Mouse (Mus musculus) gastrocnemius, adult 18-20 months (tissue): ENCODE measurements around the gene Ubald2. TPM values are rescaled to one million over a fixed set of nuclear protein-coding genes. Genes with fewer than 3 reads are reported as not detected.
"Not testable (repeated sequence)": the region's sequence is repeated elsewhere in the genome, so short reads cannot be mapped to it uniquely, and the experiment has no call there.

ENCODE experiments used
- DNase-seq: peaks from one replicate; pipeline ENCODE4 v3.0.0; 2021; ENCODE audit warnings: low spot score
- total RNA-seq, 2 experiments: library from RNA; stranded (reverse); gene quantifications; 2 replicates each; pipeline ENCODE4 v1.2.3; 2021

Ubald2 gene
- total RNA-seq, 2 experiments from 2014 or later: 32.1 to 45.8 TPM

DNA sequence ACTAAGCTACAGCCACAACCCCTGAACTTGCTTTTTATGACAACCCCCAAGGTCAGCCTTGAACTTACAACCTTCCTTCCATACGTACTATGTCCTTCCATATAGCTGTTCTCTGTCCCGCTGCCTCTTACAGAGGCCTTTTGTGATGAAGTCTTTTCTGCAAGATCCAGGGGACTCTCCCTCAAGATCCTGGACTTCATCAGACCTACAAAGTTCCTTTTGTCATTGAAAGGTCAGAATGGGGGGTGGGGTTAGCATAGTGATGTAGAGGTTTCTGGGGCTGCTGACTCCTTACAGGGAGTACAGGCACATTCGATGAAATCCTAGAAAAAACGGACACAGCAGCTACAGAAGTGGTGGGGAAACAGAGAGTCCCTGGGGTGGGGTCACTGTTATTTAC lies 25.9 kb downstream of the Ubald2 start:
- no peak for DNase-seq

DNA sequence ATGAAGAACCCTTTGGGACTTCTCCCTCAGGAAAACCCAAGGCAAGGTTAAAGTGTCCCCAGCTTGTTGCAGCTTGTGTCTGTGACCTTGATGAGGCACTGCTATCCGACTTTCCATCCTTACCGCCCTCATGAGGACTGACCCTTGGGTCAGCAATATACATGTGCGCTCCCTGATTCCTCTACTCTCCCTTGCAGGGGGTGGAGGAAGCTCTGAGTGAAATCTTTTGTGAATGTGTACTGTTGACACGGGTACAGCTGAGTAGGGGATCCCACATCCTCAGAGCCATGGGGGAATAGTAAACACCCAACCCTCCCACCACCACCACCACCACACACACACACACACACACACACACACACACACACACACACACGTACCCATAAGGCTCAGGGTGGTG lies 29.4 kb downstream of the Ubald2 start:
- DNase-seq: no peak

DNA sequence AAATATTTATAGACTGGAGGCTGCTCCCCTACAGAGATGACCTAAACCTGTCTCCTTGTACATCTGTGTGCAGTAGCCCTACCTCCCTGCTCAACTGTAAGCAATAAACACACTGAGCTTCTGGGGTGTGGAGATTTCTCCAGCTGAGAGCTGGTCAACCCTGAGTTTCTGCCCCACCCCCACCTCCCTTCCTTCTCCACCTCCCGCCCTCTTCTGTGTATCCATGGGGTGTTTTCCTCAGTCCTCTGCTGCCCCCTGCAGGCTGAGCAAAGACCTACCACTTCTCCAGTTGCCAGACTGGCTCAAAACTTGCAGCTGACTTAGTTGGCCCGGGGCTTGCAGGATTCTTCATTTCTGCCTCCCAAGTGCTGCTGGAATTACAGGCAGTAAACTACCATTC lies 29.9 kb downstream of the Ubald2 start:
- DNase-seq: peak; percentile 89

DNA sequence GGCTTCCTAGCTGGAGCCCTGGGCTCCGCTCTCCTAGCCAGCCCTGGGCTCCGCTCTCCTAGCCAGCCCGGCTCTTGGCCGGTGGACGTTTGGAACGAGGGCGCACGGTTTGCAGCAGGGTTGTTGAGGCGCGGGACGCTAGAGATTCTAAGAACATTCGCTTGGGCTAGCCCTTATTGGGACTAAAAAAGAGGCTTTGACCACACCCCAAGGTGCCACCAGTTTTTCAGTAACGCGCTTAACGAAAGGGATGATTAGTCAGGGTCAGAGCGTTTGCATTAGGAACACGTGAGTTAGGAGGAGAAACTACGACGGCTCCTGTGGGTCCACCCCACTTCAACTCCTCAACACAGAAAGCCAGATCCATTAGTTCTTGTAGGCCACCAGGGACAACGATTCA lies 32.2 kb downstream of the Ubald2 start, which contains the start of gene Qrich2:
Gene Qrich2 (minus strand): TSS at position 101 of the 400 bp plus-strand sequence.
- no peak for DNase-seq

DNA sequence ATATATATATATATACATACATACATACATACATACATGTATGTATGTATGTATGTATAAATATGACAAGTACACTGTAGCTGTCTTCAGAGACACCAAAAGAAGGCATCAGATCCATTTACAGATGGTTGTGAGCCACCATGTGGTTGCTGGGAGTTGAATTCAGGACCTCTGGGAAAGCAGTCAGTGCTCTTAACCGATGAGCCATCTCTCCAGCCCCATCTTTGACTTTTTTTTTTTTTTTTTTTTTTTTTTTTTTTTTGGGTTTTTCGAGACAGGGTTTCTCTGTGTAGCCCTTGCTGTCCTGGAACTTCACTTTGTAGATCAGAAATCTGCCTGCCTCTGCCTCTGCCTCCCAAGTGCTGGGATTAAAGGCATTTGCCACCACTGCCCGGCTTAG lies 34.4 kb downstream of the Ubald2 start:
- DNase-seq: not testable (repeated sequence)

DNA sequence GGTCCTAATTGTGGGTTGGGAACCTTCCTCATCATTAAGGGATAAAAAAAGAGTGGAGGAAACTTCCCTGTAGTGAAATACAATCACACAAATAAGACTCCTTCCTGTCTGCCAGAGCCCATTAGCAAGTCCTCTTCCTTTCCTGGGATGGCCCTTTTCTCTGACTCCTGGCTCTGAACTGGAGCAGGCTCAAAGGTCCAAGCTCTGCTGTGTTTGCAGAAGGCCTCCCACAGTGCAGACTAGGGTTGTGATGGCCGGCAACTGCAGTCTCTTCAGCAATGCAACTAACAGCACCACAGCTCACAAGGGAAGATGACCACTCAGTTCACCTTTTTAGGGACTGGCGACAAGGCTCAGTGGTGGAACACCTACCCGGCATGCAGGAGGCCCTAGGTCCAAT lies 36.4 kb downstream of the Ubald2 start:
- DNase-seq: no peak

DNA sequence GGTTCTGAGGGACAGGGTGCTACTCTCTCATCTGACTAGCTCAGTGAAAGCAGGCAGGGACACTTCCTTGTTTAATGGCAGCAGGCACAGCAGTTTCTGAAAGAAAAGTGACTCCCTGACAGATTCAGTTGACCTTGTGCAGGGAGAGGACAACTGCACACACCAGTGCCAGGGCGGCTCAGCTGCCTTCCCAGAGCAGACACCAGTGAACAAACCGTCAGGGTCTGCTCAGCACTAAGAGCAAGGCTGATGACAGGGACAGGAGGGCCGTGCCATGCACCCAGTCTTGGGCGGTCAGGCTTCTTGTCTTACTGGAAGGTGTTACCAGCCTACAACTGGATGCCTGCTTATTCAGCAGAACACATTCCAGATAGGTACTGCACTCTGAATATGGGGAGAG lies 37.0 kb downstream of the Ubald2 start:
- DNase-seq: peak; percentile 37

DNA sequence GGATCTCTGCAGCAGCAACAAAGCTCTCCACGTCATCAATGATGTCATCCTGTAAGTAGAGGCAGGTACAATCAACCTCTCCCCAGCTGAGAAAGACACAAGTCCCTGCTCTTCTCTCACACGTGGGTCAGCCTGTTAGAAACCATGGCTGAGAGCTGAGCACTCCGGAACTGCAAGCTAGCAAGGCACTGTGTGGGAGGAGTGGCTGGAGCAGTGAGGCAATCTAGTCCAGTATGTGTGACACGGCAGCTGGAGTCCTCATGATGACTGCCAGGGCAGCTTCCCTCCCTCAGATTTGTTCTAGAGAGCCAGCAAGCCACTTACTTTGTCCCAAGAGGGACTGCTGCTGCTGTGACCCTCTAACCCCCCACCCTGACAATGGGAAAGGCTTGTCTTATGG lies 38.4 kb downstream of the Ubald2 start:
- no peak for DNase-seq

DNA sequence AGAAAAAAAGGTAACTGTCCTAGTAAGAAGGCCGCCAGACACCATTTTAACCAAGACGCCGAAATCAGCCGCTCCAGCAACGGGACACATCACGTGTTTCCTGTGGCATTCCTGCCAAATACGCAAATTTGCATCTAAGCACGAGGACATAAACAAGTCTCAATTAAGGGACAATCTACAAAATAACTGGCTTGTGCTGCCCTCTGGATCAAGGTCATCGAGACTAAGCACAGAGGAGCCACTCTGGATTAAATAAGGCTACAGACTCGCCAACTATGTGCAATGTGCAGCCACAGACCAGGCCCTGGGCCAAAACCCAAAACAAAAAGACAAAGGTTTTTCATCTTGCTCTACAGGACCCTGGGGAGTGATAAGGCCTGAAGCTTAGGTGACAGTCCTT lies 42.1 kb downstream of the Ubald2 start:
- DNase-seq: no peak

DNA sequence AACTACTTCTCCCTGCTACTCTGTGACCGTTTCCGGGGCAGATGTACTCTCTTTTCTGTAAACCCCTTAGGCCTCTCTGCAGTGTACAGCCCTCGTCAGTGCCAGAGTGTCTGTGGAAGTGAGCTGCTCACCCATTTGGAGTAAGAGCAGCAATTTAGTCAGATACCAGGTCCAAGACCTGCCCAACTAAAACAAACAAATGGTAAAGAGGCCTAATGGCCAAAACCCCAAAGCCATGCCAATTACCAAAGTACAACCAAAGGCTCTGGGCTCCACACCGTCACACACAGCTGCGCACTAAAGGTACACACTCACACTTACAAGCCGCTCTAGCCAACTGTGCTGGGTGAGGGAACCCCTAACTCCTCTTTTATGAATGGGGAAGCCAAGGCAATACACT lies 42.8 kb downstream of the Ubald2 start:
- no peak for DNase-seq

DNA sequence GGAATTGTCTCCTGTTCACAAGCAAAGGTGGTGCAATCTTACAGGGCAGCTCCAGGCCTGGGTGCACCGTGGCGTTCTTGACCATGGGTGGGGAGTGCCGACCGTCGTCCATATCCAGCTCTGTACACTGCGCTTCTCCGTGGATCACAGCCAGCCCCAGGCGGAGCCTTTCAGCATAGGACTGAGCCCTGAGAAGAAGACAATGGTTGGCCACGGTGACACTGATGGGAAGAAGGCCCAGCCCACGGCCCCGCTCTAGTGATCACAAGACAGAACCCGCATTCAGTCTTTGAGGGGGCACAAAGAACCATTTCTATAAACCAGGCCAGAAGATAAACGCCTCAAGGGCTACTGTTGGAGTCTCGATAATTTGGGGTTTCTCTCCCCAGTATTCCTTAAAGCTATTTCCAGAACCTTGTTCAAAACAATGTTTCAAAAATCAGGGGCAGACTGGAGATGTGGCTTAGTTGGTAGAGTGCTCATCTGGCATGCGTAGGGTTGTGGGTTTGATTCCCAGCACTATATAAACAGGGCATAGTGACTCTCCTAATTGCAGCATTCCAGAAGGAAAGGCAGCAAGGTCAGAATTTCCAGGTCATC lies 43.4 kb downstream of the Ubald2 start:
- no peak for DNase-seq

DNA sequence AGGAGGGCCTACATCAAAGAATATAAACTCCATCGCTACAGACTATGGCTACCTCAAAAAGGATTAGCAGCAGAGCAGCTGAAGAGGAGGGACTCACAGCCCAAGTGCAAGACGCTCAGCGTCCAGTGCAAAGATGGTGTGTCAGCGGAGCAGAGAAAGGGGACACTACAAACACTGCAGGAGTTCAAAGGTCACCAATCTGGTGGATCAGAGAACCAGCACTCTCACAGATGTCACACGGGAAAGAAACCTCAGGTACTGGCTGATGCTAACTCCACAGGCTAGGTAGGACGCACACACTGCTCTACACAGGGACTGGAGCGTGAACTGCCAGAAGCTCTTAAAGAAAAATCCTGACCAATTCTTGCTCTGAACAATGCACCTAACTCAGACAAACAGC lies 45.1 kb downstream of the Ubald2 start:
- no peak for DNase-seq

DNA sequence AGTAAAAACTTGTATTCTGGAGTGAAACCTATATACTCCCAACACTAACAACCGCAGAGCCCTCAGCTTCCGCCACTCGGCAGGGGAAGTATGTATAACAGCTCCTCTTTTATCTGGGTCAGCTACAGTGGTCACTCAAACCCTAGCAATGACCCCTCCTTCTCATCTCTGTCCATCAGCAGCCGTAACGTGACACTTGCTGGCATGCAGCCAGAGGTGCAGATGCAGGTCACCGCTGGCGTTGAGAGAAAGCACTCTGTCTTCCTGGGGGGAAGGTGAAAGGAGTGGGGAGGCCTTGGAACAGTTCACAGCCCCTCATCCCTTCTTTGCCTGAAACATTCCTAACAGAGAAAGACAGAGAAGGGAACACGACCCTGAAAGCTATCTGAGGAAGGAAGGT lies 45.9 kb downstream of the Ubald2 start:
- DNase-seq: no peak

DNA sequence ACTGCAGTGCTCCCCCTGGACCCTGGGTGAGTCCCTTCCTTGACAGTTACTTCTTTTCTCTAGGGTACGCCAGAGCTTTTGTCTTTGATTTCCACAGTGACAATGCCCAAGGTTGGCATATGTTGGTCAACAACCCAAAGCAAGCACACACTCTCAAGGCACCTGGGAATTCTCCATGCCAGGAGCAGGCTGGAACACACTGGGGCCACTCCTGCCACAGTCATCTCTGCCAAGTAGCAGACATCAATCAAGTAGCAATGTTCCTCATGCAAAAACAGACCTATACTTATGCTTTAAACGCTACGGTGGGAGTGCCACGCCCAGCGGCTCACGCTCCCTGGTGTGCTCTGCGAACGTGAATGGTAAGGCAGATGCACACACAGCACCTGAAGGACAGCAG lies 47.1 kb downstream of the Ubald2 start:
- no peak for DNase-seq

DNA sequence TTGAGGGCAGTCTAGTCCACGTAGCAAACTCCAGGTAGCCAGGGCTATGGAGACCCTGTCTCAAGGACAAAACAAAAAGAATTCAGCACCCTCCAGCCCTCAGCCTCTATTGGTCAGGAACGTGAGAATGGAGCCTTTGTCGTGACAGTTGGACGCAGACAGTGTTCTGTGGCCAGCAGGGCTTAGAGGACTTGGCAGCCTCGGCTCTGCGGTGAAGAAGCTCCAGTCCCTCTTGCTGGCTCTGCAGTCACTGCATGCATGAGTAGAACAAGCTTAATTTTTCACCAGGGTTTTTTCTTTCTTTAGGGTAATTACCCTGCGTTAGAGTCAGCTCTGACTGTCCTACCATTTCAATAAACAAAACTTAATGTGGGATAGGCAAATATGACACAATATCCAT lies 47.9 kb downstream of the Ubald2 start:
- DNase-seq: no peak

DNA sequence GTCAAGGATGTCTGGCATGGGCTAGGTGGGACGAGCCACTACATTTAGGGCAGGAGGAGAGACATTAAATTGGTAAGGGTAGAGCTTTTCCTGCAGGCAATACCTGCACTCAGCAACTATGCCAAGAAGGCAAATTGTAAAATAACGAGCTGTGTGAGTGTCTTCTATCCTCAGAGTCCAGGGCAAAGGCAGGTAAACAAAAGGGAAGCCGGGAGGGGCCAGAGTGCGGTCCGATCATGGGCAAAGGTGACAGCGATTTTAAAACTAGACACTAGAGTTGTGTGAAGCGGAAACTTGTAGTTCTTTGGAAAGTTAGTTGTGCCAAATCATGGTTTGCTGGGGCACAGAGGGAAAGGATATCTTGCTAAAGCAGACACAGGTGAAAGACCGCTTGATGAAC lies 50.4 kb downstream of the Ubald2 start:
- no peak for DNase-seq

DNA sequence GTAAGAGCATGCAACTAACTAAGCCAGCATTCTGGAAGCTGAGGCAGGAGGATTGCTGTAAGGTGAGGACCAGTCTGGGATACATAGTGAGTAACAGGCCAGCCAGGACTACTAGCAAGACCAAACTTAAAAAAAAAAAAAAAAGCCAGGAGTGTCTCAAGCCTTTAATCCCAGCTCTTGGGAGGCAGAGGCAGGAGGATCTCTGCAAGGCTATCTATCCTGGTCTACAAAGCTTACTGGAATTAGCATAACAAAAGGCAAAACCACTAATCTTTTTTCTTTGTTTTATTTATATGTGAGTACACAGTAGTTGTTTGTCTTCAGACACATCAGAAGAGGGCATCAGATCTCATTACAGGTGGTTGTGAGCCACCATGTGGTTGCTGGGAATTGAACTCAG lies 54.3 kb downstream of the Ubald2 start:
- DNase-seq: no peak

Other genes starting within 250 kb of the Ubald2 start
- 10 to 100 TPM; 16.9 to 20.4 TPM for gene Ten1, start 235.2 kb upstream of the Ubald2 start, total RNA-seq
- 100 to 1,000 TPM in 1 of 2 experiments, 10 to 100 TPM in 1; 99.6 to 109 TPM for gene Acox1, start 235.0 kb upstream of the Ubald2 start, total RNA-seq
- gene Evpl, start 196.0 kb upstream of the Ubald2 start, total RNA-seq: under 1 TPM; 0.02 to 0.07 TPM
- gene Srp68, start 159.9 kb upstream of the Ubald2 start, total RNA-seq: 10 to 100 TPM; 82.5 to 88.8 TPM
- gene Galr2, start 153.2 kb upstream of the Ubald2 start, total RNA-seq: under 1 TPM in 1 of 2 experiments, not detected in 1; 0.19 TPM
- gene Exoc7, start 126.9 kb upstream of the Ubald2 start, total RNA-seq: 10 to 100 TPM; 69.0 to 86.7 TPM
- under 1 TPM in 1 of 2 experiments, not detected in 1; 0.14 TPM for gene Foxj1, start 98.7 kb upstream of the Ubald2 start, total RNA-seq
- 10 to 100 TPM; 24.2 to 27.5 TPM for gene Rnf157, start 21.1 kb upstream of the Ubald2 start, total RNA-seq
- gene Qrich2, start 32.1 kb downstream of the Ubald2 start, total RNA-seq: not detected
- 10 to 100 TPM; 12.3 to 12.5 TPM for gene Prpsap1, start 60.1 kb downstream of the Ubald2 start, total RNA-seq
- under 1 TPM; 0.80 to 0.88 TPM for gene Sphk1, start 96.8 kb downstream of the Ubald2 start, total RNA-seq
- gene Ube2o, start 147.4 kb downstream of the Ubald2 start, total RNA-seq: 10 to 100 TPM; 22.9 to 25.2 TPM
- gene Aanat, start 152.3 kb downstream of the Ubald2 start, total RNA-seq: not detected
- gene Rhbdf2, start 192.9 kb downstream of the Ubald2 start, total RNA-seq: 10 to 100 TPM; 11.2 to 11.9 TPM
- gene Prcd, start 219.4 kb downstream of the Ubald2 start, total RNA-seq: under 1 TPM; 0.34 to 0.50 TPM
- 10 to 100 TPM; 10.5 to 15.0 TPM for gene Cygb, start 220.2 kb downstream of the Ubald2 start, total RNA-seq